Mouse (Mus musculus): ENCODE results near the gene Gm11568.

DNA sequence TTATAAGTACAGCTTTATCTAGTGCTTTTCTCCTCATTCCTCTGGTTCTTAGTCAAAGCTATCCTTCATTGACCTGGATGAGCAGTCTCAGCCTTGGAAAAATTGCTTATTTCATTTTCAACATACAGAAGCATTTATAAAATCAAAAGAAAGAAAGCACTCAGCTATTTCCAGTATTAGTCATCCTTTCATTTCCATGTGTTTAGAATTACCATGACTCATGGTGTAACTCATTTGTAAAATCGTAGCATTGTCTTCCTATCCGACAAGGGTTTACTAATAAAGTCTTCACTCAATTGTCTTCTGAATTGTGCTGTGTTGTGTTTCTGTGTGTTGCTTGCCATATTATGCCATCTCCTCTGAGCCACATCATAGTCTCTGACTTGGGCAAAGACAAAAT lies 1.0 kb downstream of the Gm11568 start:
- TF ChIP-seq POLR2A (IDR thresholded peaks at IDR 0.05; ENCODE audit: insufficient read length, low read depth) (no peak), CEBPB (IDR thresholded peaks at IDR 0.05; ENCODE audit: insufficient read depth, poor library complexity, severe bottlenecking) (no peak), TCF12 (IDR thresholded peaks at IDR 0.05; ENCODE audit: insufficient read depth, poor library complexity, severe bottlenecking) (no peak), MYOD1 (IDR thresholded peaks at IDR 0.05; ENCODE audit: control insufficient read depth in 1 of 3, insufficient read length in 2 of 3, low read depth in 2 of 3) (no peak), E2F4 (IDR thresholded peaks at IDR 0.05; ENCODE audit: insufficient read depth) (no peak), MYOG (IDR thresholded peaks at IDR 0.05; ENCODE audit: control insufficient read depth in 1 of 3, insufficient read depth in 1 of 3, insufficient read length in 2 of 3, low read depth in 2 of 3) (no peak), POLR2AphosphoS2 (IDR thresholded peaks at IDR 0.05; ENCODE audit: insufficient read length, low read depth) (no peak)

Measured in myocyte (in vitro differentiated cells).